Mouse (Mus musculus): ENCODE data around the gene Nat10. TPM values are rescaled to one million over a fixed set of nuclear protein-coding genes. Genes with fewer than 3 reads are reported as not detected.

Nat10 gene
- total and polyA plus RNA-seq, 3 experiments, result 14.0 to 26.1 (median 14.2) TPM

DNA sequence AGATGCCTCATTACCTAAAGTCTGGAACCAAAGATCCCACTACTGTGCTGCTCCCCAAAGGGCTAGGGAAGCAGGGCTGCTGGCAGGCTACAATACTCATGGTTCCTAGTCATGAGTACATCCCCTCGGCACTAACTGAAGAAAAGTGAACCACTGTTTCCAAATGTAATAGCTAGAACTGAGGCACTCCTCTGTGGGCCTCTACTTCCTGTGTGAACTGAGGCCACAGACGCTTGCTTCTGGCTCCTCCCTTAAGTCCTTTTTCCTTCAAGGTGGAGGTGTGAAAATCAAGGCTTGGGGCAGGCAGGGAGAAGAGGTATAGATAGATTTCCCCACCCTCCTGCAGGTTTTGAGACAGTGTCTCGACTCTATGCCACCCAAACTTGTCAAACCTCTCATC is 6.5 kb downstream of the Nat10 start:
- no peak for DNase-seq
- Histone ChIP-seq H3K36me3 (ENCODE audit: control insufficient read depth, insufficient read depth, low read length) (no peaks in the 10 kb centered on the region), H3K9ac (ENCODE audit: low read depth, low read length) (no peak overlapping the region), H3K4me1 (ENCODE audit: control insufficient read depth, insufficient read depth, low read length) (no peaks in the 10 kb centered on the region), H3K4me3 (no peak overlapping the region), H3K79me2 (replicated peaks; ENCODE audit: control insufficient read depth, insufficient read depth, low read length) (no peaks in the 10 kb centered on the region), H3K27ac (no peak overlapping the region), H3K27me3 (ENCODE audit: control insufficient read depth, insufficient read depth, low read length) (no peaks in the 10 kb centered on the region)
- intact Hi-C loops (cut with DNase I), result no loop called here
- 78% methylated on average over 3 of the region's 3 CpGs for WGBS
- TF ChIP-seq EP300 (IDR thresholded peaks at IDR 0.05; ENCODE audit: insufficient read depth, low read depth, low read length), result no peak
- TF ChIP-seq CTCF (IDR thresholded peaks at IDR 0.05), result no peak
- TF ChIP-seq POLR2A (IDR thresholded peaks at IDR 0.05; ENCODE audit: insufficient read depth, low read depth, low read length), result no peak

DNA sequence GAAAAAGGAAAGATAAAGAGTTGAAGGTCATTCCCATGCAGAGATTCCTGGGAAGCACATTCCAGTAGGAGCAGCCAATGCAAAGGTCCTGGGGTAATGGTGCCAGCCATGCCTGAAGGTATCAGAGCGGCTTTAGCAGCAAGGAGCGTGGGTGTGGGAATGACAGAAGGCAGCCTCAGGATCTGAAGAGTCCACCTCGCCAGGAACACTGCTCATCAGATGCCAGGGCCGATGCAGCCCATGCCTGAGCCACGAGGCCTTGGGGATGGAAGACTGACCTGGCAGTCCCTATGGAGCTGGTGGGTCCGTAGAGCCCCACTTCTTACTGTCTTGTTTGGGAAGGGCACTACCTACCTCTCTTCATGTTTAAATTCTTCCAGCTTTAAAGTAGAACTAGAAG is 9.3 kb downstream of the Nat10 start:
- no peak for DNase-seq
- Histone ChIP-seq H3K4me1 (ENCODE audit: control insufficient read depth, insufficient read depth, low read length) (no peaks in the 10 kb centered on the region), H3K79me2 (replicated peaks; ENCODE audit: control insufficient read depth, insufficient read depth, low read length) (no peaks in the 10 kb centered on the region), H3K27ac (no peak overlapping the region), H3K4me3 (no peak overlapping the region), H3K36me3 (ENCODE audit: control insufficient read depth, insufficient read depth, low read length) (no peaks in the 10 kb centered on the region), H3K27me3 (ENCODE audit: control insufficient read depth, insufficient read depth, low read length) (no peaks in the 10 kb centered on the region), H3K9ac (ENCODE audit: low read depth, low read length) (no peak overlapping the region)
- no peak for TF ChIP-seq POLR2A (IDR thresholded peaks at IDR 0.05; ENCODE audit: insufficient read depth, low read depth, low read length)
- no peak for TF ChIP-seq CTCF (IDR thresholded peaks at IDR 0.05)
- TF ChIP-seq EP300 (IDR thresholded peaks at IDR 0.05; ENCODE audit: insufficient read depth, low read depth, low read length), result no peak
- 93% methylated on average over 6 of the region's 6 CpGs for WGBS
- intact Hi-C loops (cut with DNase I), result no loop called here

DNA sequence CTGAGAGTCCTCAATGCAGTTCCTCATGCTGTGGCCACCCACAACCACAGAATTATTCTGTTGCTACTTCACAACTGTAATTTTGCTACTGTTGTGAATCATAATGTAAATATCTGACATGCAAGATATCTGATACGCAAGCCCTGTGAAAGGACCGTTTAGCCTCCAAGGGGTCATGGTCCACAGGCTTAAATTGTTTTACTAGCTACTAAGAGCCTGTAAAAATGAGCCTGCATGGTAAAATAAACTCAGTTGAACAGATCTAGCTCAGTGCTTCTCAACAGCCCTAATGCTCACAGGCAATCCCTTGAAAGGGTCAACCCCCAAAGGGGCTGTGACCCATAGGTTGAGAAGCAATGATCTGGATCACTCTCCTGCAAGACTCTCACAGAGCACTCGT is 12.0 kb downstream of the Nat10 start:
- intact Hi-C loops (cut with DNase I), result loop anchor here (10.0 kb wide), 1 partner anchor 294 kb away; no protein-coding TSS in a partner anchor
- Histone ChIP-seq H3K9ac (ENCODE audit: low read depth, low read length) (no peak overlapping the region), H3K79me2 (replicated peaks; ENCODE audit: control insufficient read depth, insufficient read depth, low read length) (no peaks in the 10 kb centered on the region), H3K27me3 (ENCODE audit: control insufficient read depth, insufficient read depth, low read length) (no peaks in the 10 kb centered on the region), H3K27ac (no peak overlapping the region), H3K36me3 (ENCODE audit: control insufficient read depth, insufficient read depth, low read length) (no peaks in the 10 kb centered on the region), H3K4me1 (ENCODE audit: control insufficient read depth, insufficient read depth, low read length) (no peaks in the 10 kb centered on the region), H3K4me3 (no peak overlapping the region)
- 97% methylated on average over 3 of the region's 3 CpGs for WGBS
- no peak for DNase-seq
- TF ChIP-seq EP300 (IDR thresholded peaks at IDR 0.05; ENCODE audit: insufficient read depth, low read depth, low read length) (no peak), CTCF (IDR thresholded peaks at IDR 0.05) (no peak)

DNA sequence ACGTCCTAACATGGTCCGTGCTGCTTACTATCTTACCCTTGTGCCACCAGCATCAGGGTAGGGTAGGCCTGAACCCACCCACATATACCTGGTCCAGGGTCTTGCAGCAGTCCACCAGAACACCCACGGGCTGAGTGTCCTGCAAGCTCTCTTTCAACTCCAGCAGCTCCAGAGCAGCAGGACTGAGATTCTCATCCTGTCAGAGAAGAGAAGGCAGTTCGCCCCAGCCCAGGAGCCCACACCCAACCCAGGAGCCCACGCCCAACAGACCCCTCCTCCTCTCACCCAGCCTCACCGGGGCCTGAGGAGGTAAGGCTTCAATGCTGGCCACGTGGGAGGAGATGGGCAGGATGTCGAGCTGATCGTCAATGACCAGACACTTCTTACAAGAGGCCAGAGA is 13.2 kb downstream of the Nat10 start:
- TF ChIP-seq POLR2A (IDR thresholded peaks at IDR 0.05; ENCODE audit: insufficient read depth, low read depth, low read length) (no peak), EP300 (IDR thresholded peaks at IDR 0.05; ENCODE audit: insufficient read depth, low read depth, low read length) (no peak), CTCF (IDR thresholded peaks at IDR 0.05) (no peak)
- no peaks in the 10 kb centered on the region for H3K36me3 ChIP-seq (ENCODE audit: control insufficient read depth, insufficient read depth, low read length)

DNA sequence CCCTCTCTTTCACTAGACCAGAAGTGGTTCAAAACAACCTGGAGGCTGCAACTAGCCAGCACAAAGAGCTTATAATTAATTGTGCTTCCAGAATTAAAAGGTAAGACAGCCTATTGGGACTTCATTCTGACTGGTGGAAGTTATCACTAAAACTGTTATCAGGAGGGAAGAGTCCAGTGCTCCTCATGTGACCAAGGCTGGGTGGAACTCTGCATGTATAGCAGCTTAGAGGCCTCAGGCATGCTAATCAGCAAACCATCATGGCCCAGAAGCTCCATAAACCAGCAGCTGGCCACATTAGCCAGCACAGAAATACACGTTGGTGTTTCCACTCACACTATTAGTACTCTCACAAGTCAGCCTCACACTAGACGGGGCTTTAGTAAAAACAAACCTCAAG is 14.3 kb downstream of the Nat10 start:
- intact Hi-C loops (cut with DNase I), result loop anchor here (10.0 kb wide), 1 partner anchor 292 kb away; no protein-coding TSS in a partner anchor

More for the DNA sequence above, 13.2 kb downstream of the Nat10 start:
- Histone ChIP-seq H3K9ac (ENCODE audit: low read depth, low read length) (no peak overlapping the region), H3K4me1 (ENCODE audit: control insufficient read depth, insufficient read depth, low read length) (no peaks in the 10 kb centered on the region), H3K4me3 (no peak overlapping the region), H3K27me3 (ENCODE audit: control insufficient read depth, insufficient read depth, low read length) (no peaks in the 10 kb centered on the region), H3K27ac (no peak overlapping the region), H3K79me2 (replicated peaks; ENCODE audit: control insufficient read depth, insufficient read depth, low read length) (no peaks in the 10 kb centered on the region)
- DNase-seq, result no peak
- WGBS, result 90% methylated on average over 9 of the region's 9 CpGs
- intact Hi-C loops (cut with DNase I), result loop anchor here (10.0 kb wide), 1 partner anchor 293 kb away; no protein-coding TSS in a partner anchor

DNA sequence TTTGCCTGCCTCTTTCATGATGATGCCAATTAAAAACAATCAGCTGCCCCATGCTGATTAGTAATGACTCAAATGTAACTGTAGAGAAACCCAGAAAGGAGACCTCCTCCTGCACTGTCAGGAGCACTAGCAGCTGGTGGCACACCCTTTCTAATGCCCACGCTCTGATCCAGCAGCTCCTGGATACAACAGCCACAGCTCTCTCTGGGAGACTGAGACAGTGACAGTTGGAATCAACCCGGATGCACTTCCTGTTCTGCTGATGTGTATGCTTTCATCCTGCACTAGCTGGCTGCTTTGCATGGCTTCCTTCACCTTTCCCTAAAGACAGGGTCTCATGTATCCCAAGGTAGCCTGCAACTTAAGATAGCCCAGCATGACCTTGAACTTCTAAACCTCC is 15.0 kb downstream of the Nat10 start:
- no peaks in the 10 kb centered on the region for H3K27me3 ChIP-seq (ENCODE audit: control insufficient read depth, insufficient read depth, low read length)
- H3K79me2 ChIP-seq (replicated peaks; ENCODE audit: control insufficient read depth, insufficient read depth, low read length), result no peaks in the 10 kb centered on the region
- no peaks in the 10 kb centered on the region for H3K36me3 ChIP-seq (ENCODE audit: control insufficient read depth, insufficient read depth, low read length)
- H3K4me1 ChIP-seq (ENCODE audit: control insufficient read depth, insufficient read depth, low read length), result no peaks in the 10 kb centered on the region
- no peak for DNase-seq
- no peak overlapping the region for H3K9ac ChIP-seq (ENCODE audit: low read depth, low read length)
- intact Hi-C loops (cut with DNase I), result loop anchor here (10.0 kb wide), 1 partner anchor 291 kb away; no protein-coding TSS in a partner anchor
- H3K4me3 ChIP-seq, result no peak overlapping the region
- H3K27ac ChIP-seq, result no peak overlapping the region
- WGBS, result 55% methylated on average over 2 of the region's 2 CpGs
- TF ChIP-seq POLR2A (IDR thresholded peaks at IDR 0.05; ENCODE audit: insufficient read depth, low read depth, low read length) (no peak), EP300 (IDR thresholded peaks at IDR 0.05; ENCODE audit: insufficient read depth, low read depth, low read length) (no peak), CTCF (IDR thresholded peaks at IDR 0.05) (no peak)

More for the DNA sequence above, 14.3 kb downstream of the Nat10 start:
- DNase-seq, result no peak
- Histone ChIP-seq H3K36me3 (ENCODE audit: control insufficient read depth, insufficient read depth, low read length) (no peaks in the 10 kb centered on the region), H3K9ac (ENCODE audit: low read depth, low read length) (no peak overlapping the region), H3K27me3 (ENCODE audit: control insufficient read depth, insufficient read depth, low read length) (no peaks in the 10 kb centered on the region), H3K4me3 (no peak overlapping the region), H3K79me2 (replicated peaks; ENCODE audit: control insufficient read depth, insufficient read depth, low read length) (no peaks in the 10 kb centered on the region), H3K27ac (no peak overlapping the region), H3K4me1 (ENCODE audit: control insufficient read depth, insufficient read depth, low read length) (no peaks in the 10 kb centered on the region)
- TF ChIP-seq CTCF (IDR thresholded peaks at IDR 0.05) (no peak), POLR2A (IDR thresholded peaks at IDR 0.05; ENCODE audit: insufficient read depth, low read depth, low read length) (no peak), EP300 (IDR thresholded peaks at IDR 0.05; ENCODE audit: insufficient read depth, low read depth, low read length) (no peak)
- WGBS, result 86% methylated on average over 2 of the region's 2 CpGs

Data from heart, adult 2 months (tissue).